Mouse (Mus musculus): ENCODE results near the gene Gm21988.

Gene Gm21988

DNA sequence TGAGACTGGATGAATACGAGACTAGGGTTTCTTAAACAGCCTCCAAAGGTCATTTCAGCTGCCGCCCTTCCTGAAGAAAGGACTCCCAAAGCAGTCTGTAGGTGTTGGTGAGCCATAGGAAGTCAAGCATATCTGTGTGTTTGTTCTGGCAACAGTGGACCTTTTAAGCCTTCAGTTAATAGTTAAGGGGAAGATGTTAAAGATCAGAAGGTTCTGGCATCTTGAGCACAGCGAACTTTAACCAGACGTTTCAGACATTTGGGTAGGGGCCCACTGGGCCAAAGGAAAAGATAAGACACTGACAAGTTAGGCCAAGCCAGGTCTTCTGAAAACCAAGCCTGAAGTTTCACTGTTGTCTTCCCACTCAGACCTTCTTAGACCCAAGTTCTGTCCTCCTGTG lies 21.6 kb downstream of the Gm21988 start:
- DNase-seq (ENCODE audit: low read depth, low spot score), result no peak

DNA sequence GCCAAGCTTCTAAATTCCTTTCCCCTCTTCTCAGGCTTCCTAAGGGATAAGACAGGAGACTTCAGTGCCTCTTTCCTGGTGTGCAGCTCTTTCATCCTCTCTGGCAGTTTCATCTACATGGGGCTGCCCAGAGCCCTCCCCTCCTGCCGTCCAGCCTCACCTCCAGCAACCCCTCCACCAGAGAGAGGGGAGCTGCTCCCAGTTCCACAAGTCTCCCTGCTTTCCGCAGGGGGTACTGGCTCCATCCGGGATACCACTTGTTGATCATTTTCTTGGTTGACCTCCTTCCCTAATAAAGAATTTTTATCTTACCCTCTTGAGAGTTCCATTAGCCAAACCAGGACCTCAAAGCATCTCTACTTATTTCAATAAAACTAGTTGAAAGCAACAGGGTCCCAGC lies 23.5 kb downstream of the Gm21988 start:
- DNase-seq (ENCODE audit: low read depth, low spot score), result no peak

GRCm38 (mm10) chr11:70215301-70215700 lies 24.3 kb downstream of the Gm21988 start:
- no peak for DNase-seq (ENCODE audit: low read depth, low spot score)

- DNase-seq (ENCODE audit: low read depth, low spot score), result peak; percentile 25
Observed at GRCm38 (mm10) chr11:70214856-70215209, 24.8 kb downstream of the Gm21988 start.

DNA sequence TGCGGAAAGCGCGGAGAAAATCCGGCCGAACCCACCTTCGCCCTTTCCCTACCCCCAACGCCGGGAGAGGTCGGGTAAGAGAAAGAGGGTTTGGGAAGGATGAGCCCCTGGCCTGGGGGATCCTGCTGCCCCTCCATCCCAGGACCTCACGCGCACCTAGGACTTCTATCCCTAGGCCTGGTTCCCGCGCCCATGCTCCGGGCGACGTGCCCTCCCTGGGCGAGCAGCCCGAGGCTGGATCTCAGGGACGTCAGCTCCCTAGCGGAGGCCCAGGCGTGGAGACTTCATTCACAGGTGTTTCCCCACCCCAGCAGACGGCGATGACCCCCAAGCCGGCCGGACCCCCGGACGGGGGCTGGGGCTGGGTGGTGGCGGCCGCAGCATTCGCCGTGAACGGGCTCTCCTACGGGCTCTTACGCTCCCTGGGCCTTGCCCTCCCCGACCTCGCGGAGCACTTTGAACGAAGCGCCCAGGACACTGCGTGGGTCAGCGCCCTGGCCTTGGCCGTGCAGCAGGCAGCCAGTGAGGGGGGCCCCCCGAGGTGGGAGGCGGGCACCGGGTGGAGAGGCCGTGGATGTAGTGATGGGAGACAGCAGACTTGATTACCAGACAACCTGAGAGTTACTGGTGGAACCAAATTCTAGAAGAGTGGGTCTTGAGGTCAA lies 25.3 kb downstream of the Gm21988 start:
- peak; percentile 29 for DNase-seq (ENCODE audit: low read depth, low spot score)

GRCm38 (mm10) chr11:70213736-70214135 lies 25.9 kb downstream of the Gm21988 start:
- DNase-seq (ENCODE audit: low read depth, low spot score), result no peak

- DNase-seq (ENCODE audit: low read depth, low spot score), result peak; percentile 46
Observed at GRCm38 (mm10) chr11:70212896-70213295, 26.7 kb downstream of the Gm21988 start.

- no peak for DNase-seq (ENCODE audit: low read depth, low spot score)
Observed at GRCm38 (mm10) chr11:70212423-70212822, 27.2 kb downstream of the Gm21988 start, which contains the start of gene Slc16a11. Gene Slc16a11, plus strand, starts transcription at chr11:70212752.

DNA sequence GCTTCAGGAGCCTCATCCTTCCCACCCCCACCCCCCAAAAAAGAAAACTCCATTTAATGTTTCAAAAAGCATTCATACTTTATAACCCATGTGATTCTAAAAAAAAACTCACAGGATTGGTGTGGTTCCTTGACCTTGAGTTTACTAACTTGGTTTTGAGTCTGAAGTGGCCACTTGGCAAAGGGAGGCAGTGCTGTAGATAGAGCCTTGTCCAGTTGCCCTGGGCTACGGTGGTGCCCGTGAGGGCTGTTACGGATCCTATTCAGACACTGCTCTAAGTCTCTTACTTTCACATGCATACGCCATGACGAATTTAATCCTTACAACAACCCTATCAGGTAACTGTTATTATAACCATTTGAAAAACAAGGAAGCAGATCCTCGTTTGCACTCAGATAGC lies 27.7 kb downstream of the Gm21988 start:
- no peak for DNase-seq (ENCODE audit: low read depth, low spot score)

DNA sequence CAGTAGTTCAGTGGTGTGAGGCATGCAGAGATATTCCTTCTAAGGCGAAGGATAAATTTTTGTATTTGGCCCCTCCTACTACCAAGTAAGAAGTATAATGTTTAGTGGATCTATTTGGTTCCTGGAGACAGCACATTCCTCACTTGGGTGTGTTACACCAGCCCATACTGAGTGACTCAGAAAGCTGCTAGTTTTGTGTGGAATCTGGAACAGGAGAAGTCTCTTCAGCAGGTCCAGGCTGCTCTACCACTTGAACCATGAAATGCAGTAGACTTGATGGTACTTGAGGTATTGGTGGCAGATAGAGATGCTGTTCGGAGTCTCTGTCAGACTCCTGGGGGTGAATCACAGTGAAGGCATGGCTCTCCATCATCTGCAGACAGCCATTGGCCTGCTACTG lies 28.9 kb downstream of the Gm21988 start:
- peak; percentile 26 for DNase-seq (ENCODE audit: low read depth, low spot score)

DNA sequence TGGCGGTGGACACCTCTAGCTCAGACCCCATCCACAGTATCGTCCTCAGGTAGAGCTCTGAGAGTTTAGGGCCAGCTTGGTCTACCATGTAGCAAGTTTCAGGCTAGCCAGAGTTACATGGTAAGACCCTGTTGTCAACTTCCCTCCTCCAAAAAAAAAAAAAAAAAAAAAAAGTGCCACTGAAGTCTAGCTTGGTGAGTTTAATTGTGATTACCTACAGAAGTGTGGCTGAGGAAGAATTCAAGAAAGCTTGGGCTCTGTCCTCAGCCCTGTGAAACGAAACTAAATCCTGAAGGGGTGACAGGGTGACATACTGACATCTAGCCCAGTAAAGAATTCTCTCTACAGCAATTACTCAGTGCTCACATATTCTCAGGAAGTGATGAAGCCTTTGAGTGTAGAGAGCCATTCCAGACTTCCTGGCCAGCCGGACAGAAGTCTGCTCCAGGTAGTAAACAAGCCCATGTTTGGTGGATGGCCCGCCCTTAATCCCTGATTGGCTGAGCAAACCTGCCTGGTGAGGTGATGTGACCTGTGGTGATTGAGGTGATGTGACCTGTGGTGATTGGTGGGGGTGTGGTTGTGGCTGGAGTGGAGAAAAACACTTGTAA lies 30.7 kb downstream of the Gm21988 start:
- no peak for DNase-seq (ENCODE audit: low read depth, low spot score)

DNA sequence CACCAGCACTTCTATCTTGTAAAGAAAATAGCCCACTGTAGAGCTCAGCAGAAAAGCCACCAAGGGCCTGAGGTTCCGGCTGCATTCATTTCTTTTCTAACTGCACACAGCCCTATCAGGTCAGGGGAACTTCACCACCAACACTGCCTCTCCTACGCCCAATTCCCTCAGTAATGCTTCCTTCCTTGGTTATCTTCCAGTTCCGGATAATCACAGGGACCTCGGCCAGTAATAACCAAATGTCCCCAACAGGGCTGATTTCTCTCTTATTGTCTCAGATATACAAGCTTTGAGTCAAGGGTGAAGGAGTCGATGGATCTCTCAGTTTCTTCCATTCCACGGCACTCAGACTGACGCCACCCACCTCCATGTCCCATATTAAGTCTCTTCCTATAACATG lies 32.3 kb downstream of the Gm21988 start:
- no peak for DNase-seq (ENCODE audit: low read depth, low spot score)

GRCm38 (mm10) chr11:70206801-70207200 lies 32.8 kb downstream of the Gm21988 start:
- DNase-seq (ENCODE audit: low read depth, low spot score), result no peak

DNA sequence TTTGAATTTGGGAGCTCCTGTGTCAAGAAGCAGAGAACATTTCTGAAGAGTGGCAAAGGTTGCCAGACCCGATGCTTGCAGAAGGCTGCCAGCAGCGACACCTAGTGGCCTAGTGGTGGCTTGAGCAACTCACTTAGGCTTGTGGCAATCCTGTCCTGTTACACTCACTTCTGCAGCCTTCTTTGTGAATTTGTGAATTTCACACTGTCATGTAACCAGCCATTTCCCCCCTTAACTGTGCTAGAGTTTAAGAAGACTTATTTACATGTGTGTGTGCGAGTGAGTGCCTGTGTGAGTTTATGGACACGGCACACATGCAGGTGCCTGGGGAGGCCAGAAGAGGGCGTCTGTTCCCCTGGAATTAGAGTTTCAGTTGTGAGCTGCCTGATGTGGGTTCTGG lies 37.9 kb downstream of the Gm21988 start:
- peak; percentile 75 for DNase-seq (ENCODE audit: low read depth, low spot score)

- no peak for DNase-seq (ENCODE audit: low read depth, low spot score)
Observed at GRCm38 (mm10) chr11:70200036-70200608, 39.5 kb downstream of the Gm21988 start.

DNA sequence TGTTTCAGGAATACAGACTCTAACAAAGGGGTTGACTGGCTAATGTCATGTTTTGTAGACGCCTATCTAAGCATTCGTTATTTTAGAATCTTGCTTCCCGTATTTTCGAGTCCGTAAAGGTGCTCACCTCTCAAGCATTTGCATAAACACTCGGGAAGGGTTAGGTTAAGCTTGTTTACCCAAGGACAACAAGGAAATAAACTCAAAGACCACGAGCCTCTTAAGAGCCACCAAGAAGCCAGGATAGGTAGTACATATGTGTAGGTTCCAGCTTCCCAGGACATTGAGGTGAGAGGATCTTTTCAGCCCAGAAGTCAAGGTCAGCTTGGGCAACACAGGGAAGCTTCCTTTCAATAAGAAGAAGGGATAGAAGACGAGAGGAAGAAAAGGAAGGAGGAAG lies 40.5 kb downstream of the Gm21988 start:
- DNase-seq (ENCODE audit: low read depth, low spot score), result no peak

GRCm38 (mm10) chr11:70198332-70198731 lies 41.3 kb downstream of the Gm21988 start:
- DNase-seq (ENCODE audit: low read depth, low spot score), result no peak

DNA sequence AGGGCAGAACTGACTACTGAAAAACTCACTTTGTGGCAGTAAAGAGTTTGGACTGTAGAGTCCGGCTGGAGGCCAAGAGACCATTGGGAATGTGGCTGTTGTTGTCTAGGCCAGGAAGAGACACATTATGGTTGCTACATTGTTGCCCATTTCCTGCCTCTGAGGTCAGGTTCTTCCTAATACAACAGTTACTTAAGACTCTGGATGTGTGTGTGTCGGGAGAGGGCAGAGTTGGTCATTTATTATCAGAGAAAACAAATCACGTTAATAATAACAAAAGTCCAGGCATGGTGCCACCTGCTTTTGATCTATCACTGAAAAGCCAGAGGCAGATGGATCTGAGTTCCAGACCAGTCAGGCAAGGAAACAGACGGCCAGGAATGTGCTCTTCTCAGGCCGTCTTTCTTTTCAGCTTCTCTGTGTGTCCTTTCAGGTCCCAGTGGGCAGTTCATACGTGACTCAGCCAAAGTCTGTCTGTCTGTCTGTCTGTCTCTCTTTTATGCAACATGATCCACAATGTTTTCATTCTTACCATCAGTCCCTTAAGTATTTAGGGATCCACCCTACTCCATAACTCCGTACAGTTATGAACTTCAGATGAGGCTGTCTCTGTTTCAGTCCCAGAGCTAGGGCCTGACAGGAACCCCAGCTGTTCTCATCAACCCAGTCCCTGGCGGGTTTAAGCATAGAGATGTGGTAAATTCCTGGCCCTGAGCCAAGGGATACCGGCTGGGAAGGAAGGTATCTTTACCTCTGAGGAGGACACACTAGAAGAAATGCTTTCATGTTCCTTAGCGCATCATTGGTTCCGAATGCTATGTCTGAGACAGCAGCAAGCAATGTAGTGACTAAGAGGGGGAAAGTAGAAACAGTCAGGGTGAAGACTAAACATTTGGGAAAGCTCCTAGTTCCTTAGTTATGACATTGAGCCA lies 46.0 kb downstream of the Gm21988 start:
- DNase-seq (ENCODE audit: low read depth, low spot score), result no peak

GRCm38 (mm10) chr11:70192157-70192556 lies 47.5 kb downstream of the Gm21988 start:
- no peak for DNase-seq (ENCODE audit: low read depth, low spot score)

GRCm38 (mm10) chr11:70191188-70191587 lies 48.4 kb downstream of the Gm21988 start:
- DNase-seq (ENCODE audit: low read depth, low spot score), result no peak

DNA sequence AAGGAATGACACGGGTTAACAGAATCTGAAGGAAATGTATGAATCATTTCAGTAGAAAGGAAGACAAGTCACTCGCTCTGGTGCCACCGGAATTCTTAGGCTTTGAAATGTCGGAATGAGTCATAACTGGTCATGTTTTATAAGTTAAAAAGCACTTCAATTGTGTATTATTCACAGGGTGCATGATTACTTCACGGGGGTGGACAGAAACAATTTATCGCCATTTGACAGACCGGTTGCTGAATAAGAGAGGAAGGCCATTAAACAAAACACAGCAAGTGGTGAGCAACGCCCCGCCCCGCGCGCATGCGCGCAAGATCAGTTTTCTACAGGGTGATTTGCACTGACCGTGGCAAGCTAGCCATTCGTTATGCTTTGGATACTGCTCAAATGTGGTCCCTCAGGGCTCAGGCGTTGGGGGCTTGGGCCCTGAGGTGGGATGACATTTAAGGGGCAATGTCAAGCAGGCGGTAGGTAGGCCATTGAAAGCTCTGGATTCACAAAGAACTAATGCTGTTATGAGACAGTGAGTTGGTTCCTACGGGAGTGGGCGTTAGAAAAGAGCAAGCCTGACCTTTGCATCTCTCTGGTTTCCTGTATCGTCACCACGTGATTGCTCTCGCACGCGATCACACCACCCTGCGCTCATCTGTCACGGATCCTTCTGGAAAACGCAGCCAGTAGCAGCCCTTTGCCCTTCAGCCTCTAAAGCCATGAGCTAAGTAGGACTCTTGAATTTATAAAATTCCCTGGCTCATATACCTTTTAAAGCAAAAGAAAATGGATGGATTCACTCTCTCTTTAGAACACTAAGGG lies 50.1 kb downstream of the Gm21988 start:
- peak; percentile 51 for DNase-seq (ENCODE audit: low read depth, low spot score)
